In the genomic region with DNA sequence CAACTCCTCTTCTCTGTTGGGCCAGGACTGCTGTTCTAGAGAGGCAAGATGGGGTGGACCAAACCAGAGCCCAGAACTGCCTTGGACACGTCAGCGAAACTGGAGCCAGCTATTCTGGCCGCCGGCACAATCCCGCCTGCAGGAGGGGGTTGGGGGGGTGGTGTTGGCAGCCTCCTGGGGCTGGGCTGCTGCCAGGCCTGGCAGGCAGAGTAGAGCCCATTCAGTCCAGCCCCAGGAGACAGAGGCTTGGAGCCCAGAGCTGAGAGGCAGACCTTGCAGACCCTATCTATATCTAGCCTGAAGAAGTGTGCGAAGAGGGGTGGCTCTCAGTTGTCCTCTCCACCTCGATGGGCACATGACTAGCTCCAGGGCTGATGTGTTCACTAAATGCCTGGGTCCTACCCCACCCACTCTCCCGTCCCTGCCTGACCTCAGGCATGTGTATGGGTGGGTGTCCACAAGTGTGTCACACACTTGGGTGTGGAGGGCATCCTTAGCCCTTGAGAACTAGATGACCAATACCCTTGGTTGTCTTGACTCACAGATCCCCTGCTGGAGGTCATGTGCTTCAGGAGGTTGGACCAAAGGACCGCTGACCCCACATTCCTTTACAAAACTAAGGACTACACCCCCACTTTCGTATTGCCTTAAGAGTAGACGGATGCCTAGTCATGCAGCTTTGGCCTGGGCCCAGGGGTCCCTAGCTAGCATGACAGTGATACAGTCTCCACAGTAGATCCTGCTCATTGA, we compare ENCODE assay signal across 8 mouse cellular contexts. TPM values are rescaled to one million over a fixed set of nuclear protein-coding genes. Genes with fewer than 3 reads are reported as not detected.
DNase-seq lines count a peak whose midpoint lies in the region; ATAC-seq and TF ChIP-seq lines count a peak whose summit lies in the region.

No protein-coding gene starts in this region.

- no peak for TF ChIP-seq CTCF in midbrain, postnatal 0 days (IDR thresholded peaks at IDR 0.05)

- H3K4me1 ChIP-seq in intestine, embryonic 14.5 days (replicated peaks; ENCODE audit: control insufficient read depth, insufficient read depth, low read length): peaks cover 44% of the 10 kb centered on the region
- H3K4me1 ChIP-seq in midbrain, postnatal 0 days (ENCODE audit: insufficient read depth, low read length): 0 out of 2 replicates have a peak, but pooled peaks cover 9% of the 10 kb centered on the region

- no peak overlapping the region for H3K4me2 ChIP-seq in intestine, embryonic 14.5 days (ENCODE audit: low read length)
- H3K4me2 ChIP-seq in midbrain, postnatal 0 days (ENCODE audit: low read depth, low read length, poor library complexity, severe bottlenecking): no peak overlapping the region

- peaks cover 50% of the 10 kb centered on the region for H3K36me3 ChIP-seq in intestine, embryonic 14.5 days (ENCODE audit: control insufficient read depth, insufficient read depth, low read length)
- peaks cover 9% of the 10 kb centered on the region for H3K36me3 ChIP-seq in midbrain, postnatal 0 days (ENCODE audit: insufficient read depth, low read length)

- 67% methylated on average over 11 of the region's 11 CpGs for WGBS in intestine, embryonic 14.5 days
- WGBS in midbrain, postnatal 0 days: 58% methylated on average over 11 of the region's 11 CpGs

- H3K27me3 ChIP-seq in intestine, embryonic 14.5 days (replicated peaks; ENCODE audit: control insufficient read depth, insufficient read depth, low read length): no peaks in the 10 kb centered on the region
- H3K27me3 ChIP-seq in midbrain, postnatal 0 days (ENCODE audit: insufficient read depth, low read length): no peaks in the 10 kb centered on the region; the same call in 1 of the 2 replicates

- no peaks in the 10 kb centered on the region for H3K9me3 ChIP-seq in intestine, embryonic 14.5 days (ENCODE audit: control insufficient read depth, low read length)
- no peaks in the 10 kb centered on the region for H3K9me3 ChIP-seq in midbrain, postnatal 0 days (ENCODE audit: low read length)

- peak; percentile 97 for DNase-seq in NIH3T3 (ENCODE audit: low read depth)
- DNase-seq in cerebellum, adult 18-20 months: peak; percentile 73 to 79
- DNase-seq in gastrocnemius, adult 8-10 months (ENCODE audit: low spot score in 2 of 2): peak; percentile 85 to 88
- DNase-seq in intestine, embryonic 14.5 days (ENCODE audit: low spot score): no peak
- peak; percentile 61 for DNase-seq in left cerebral cortex, adult 11 months (ENCODE audit: low spot score)
- DNase-seq in midbrain, postnatal 0 days (ENCODE audit: low spot score): peak; percentile 86
- DNase-seq in urinary bladder, postnatal 36 days (ENCODE audit: low spot score in 2 of 2): peak; percentile 60 to 82
- no peak for DNase-seq in spleen, postnatal 10 days (ENCODE audit: low spot score in 2 of 2)

- H3K9ac ChIP-seq in intestine, embryonic 14.5 days (ENCODE audit: low read length): no peak overlapping the region
- H3K9ac ChIP-seq in midbrain, postnatal 0 days (replicated peaks; ENCODE audit: low read length, poor library complexity, severe bottlenecking): no peak overlapping the region

- no peak for ATAC-seq in intestine, embryonic 14.5 days (replicated peaks; ENCODE audit: low FRiP score, low TSS enrichment, low read depth)
- peak; percentile 53 for ATAC-seq in midbrain, postnatal 0 days (ENCODE audit: low FRiP score)

- no peak overlapping the region for H3K4me3 ChIP-seq in intestine, embryonic 14.5 days (ENCODE audit: low read depth, low read length)
- no peak overlapping the region for H3K4me3 ChIP-seq in midbrain, postnatal 0 days (ENCODE audit: low read depth, low read length)

- peak overlapping the region; percentile 88; the same call in 1 of the 2 replicates for H3K27ac ChIP-seq in intestine, embryonic 14.5 days (ENCODE audit: low read depth)
- H3K27ac ChIP-seq in midbrain, postnatal 0 days (ENCODE audit: low read depth, low read length): no peak overlapping the region

RNA-seq across cellular contexts. Expression of a gene that starts 4.1 kb away (rescaled TPM):
- 100 to 1,000 TPM in 1 of 4 experiments, 10 to 100 TPM in 3; 99.4 to 103 (median 99.8) TPM for total RNA-seq in gastrocnemius, adult 8-10 months (2022)
- 71.6 and 75.3 TPM in 2 replicates for polyA plus RNA-seq in intestine, embryonic 14.5 days (2014; fragmentation: Nextera tagmentation; extraction: Ambion mirVana)
- total RNA-seq in midbrain, postnatal 0 days (2014; rRNA removed): 62.1 and 65.5 TPM in 2 replicates
- 54.1 and 57.0 TPM in 2 replicates for polyA plus RNA-seq in midbrain, postnatal 0 days (2015; fragmentation: Nextera tagmentation; extraction: Ambion mirVana)

RNA-seq across cellular contexts. Expression of a gene that starts 4.1 kb away (rescaled TPM):
- total RNA-seq in gastrocnemius, adult 8-10 months (2022): 1 to 10 TPM; 2.5 to 4.3 (median 3.9) TPM
- polyA plus RNA-seq in intestine, embryonic 14.5 days (2014; fragmentation: Nextera tagmentation; extraction: Ambion mirVana): 15.9 and 17.1 TPM in 2 replicates
- total RNA-seq in midbrain, postnatal 0 days (2014; rRNA removed): 12.0 and 14.2 TPM in 2 replicates
- polyA plus RNA-seq in midbrain, postnatal 0 days (2015; fragmentation: Nextera tagmentation; extraction: Ambion mirVana): 4.7 TPM in 2 replicates

RNA-seq across cellular contexts. Expression of a gene that starts 19.1 kb away (rescaled TPM):
- total RNA-seq in gastrocnemius, adult 8-10 months (2022): 100 to 1,000 TPM in 3 of 4 experiments, 10 to 100 TPM in 1; 93.3 to 129 (median 113) TPM
- polyA plus RNA-seq in intestine, embryonic 14.5 days (2014; fragmentation: Nextera tagmentation; extraction: Ambion mirVana): 80.5 and 85.9 TPM in 2 replicates
- 31.7 and 40.2 TPM in 2 replicates for total RNA-seq in midbrain, postnatal 0 days (2014; rRNA removed)
- 134 TPM in 2 replicates for polyA plus RNA-seq in midbrain, postnatal 0 days (2015; fragmentation: Nextera tagmentation; extraction: Ambion mirVana)

RNA-seq across cellular contexts. Expression of a gene that starts 35.7 kb away (rescaled TPM):
- total RNA-seq in gastrocnemius, adult 8-10 months (2022): 10 to 100 TPM; 11.7 to 15.1 (median 14.0) TPM
- polyA plus RNA-seq in intestine, embryonic 14.5 days (2014; fragmentation: Nextera tagmentation; extraction: Ambion mirVana): 17.8 and 19.3 TPM in 2 replicates
- total RNA-seq in midbrain, postnatal 0 days (2014; rRNA removed): 31.1 and 39.8 TPM in 2 replicates
- polyA plus RNA-seq in midbrain, postnatal 0 days (2015; fragmentation: Nextera tagmentation; extraction: Ambion mirVana): 28.7 and 31.9 TPM in 2 replicates

RNA-seq across cellular contexts. Expression of a gene that starts 49.3 kb away (rescaled TPM):
- total RNA-seq in gastrocnemius, adult 8-10 months (2022): 1 to 10 TPM; 1.8 to 4.0 (median 3.5) TPM
- polyA plus RNA-seq in intestine, embryonic 14.5 days (2014; fragmentation: Nextera tagmentation; extraction: Ambion mirVana): 29.0 and 31.0 TPM in 2 replicates
- total RNA-seq in midbrain, postnatal 0 days (2014; rRNA removed): 20.0 and 20.6 TPM in 2 replicates
- 10.8 and 12.0 TPM in 2 replicates for polyA plus RNA-seq in midbrain, postnatal 0 days (2015; fragmentation: Nextera tagmentation; extraction: Ambion mirVana)

Comparison
In these comparisons a context has a peak if more than half of its experiments do, and no peak if none do; other contexts are left out.
1. DNase-seq: peak in NIH3T3 (single experiment), cerebellum, adult 18-20 months (2 of 2), gastrocnemius, adult 8-10 months (2 of 2), left cerebral cortex, adult 11 months (single experiment), midbrain, postnatal 0 days (single experiment) and urinary bladder, postnatal 36 days (2 of 2); none in intestine, embryonic 14.5 days (single experiment) and spleen, postnatal 10 days (0 of 2).